Mouse (Mus musculus): ENCODE data around the gene Sptb. TPM values are rescaled to one million over a fixed set of nuclear protein-coding genes. Genes with fewer than 3 reads are reported as not detected.

The Sptb gene
- 0.06 to 0.20 TPM (median 0.12 TPM) in 4 replicates for total RNA-seq (2023)

GRCm38 (mm10) chr12:76710351-76711100 lies at the start of gene Sptb:
TSS of gene Sptb (minus strand) at chr12:76710547.

GRCm38 (mm10) chr12:76530580-76531139 lies 179.7 kb downstream of the Sptb start, which contains the start of gene Plekhg3:
TSS of gene Plekhg3 (plus strand) at chr12:76530891.

Other genes with a start within 250 kb of the Sptb start
- gene Plekhg3, start 179.7 kb downstream of the Sptb start, total RNA-seq (2023): 27.0 to 33.7 TPM (median 28.5 TPM) in 4 replicates
- 31.5 to 42.8 TPM (median 35.9 TPM) in 4 replicates for gene Churc1, start 55.0 kb upstream of the Sptb start, total RNA-seq (2023)
- gene Fntb, start 55.0 kb upstream of the Sptb start, total RNA-seq (2023): 8.9 to 15.2 TPM (median 13.4 TPM) in 4 replicates
- 0.85 TPM in 1 of 4 replicates, not detected in the others for gene Gpx2, start 85.0 kb upstream of the Sptb start, total RNA-seq (2023)
- gene Rab15, start 112.4 kb upstream of the Sptb start, total RNA-seq (2023): not detected in 4 replicates